Mouse (Mus musculus): ENCODE measurements around the gene Celf2. TPM values are rescaled to one million over a fixed set of nuclear protein-coding genes. Genes with fewer than 3 reads are reported as not detected.

Celf2 gene
- total RNA-seq, 2 experiments from 2014 or later, result 518 to 531 TPM

- DNase-seq (ENCODE audit: low spot score in 2 of 2), result no peak
Observed at GRCm38 (mm10) chr2:6786494-6787144, 722.7 kb downstream of the Celf2 start.

- no peak for DNase-seq (ENCODE audit: low spot score in 2 of 2)
Observed at GRCm38 (mm10) chr2:6770214-6770613, 739.1 kb downstream of the Celf2 start.

GRCm38 (mm10) chr2:6762381-6762780 lies 747.0 kb downstream of the Celf2 start:
- no peak for DNase-seq (ENCODE audit: low spot score in 2 of 2)

GRCm38 (mm10) chr2:6743173-6743572 lies 766.2 kb downstream of the Celf2 start:
- DNase-seq (ENCODE audit: low spot score in 2 of 2), result no peak

- no peak for DNase-seq (ENCODE audit: low spot score in 2 of 2)
Observed at GRCm38 (mm10) chr2:6739998-6740668, 769.2 kb downstream of the Celf2 start.

- no peak for DNase-seq (ENCODE audit: low spot score in 2 of 2)
Observed at GRCm38 (mm10) chr2:6732026-6732425, 777.3 kb downstream of the Celf2 start.

- no peak for DNase-seq (ENCODE audit: low spot score in 2 of 2)
Observed at GRCm38 (mm10) chr2:6730860-6731259, 778.5 kb downstream of the Celf2 start.

GRCm38 (mm10) chr2:6729984-6730383 lies 779.4 kb downstream of the Celf2 start:
- no peak for DNase-seq (ENCODE audit: low spot score in 2 of 2)

GRCm38 (mm10) chr2:6728840-6729252 lies 780.5 kb downstream of the Celf2 start:
- no peak for DNase-seq (ENCODE audit: low spot score in 2 of 2)

- no peak for DNase-seq (ENCODE audit: low spot score in 2 of 2)
Observed at GRCm38 (mm10) chr2:6727366-6727765, 782.0 kb downstream of the Celf2 start.

GRCm38 (mm10) chr2:6726071-6726470 lies 783.3 kb downstream of the Celf2 start:
- DNase-seq (ENCODE audit: low spot score in 2 of 2), result no peak

GRCm38 (mm10) chr2:6723602-6724001 lies 785.8 kb downstream of the Celf2 start:
- no peak for DNase-seq (ENCODE audit: low spot score in 2 of 2)

- DNase-seq (ENCODE audit: low spot score in 2 of 2), result peak in 1 of 2 experiments; percentile 41
Observed at GRCm38 (mm10) chr2:6721460-6722401, 787.6 kb downstream of the Celf2 start.

- DNase-seq (ENCODE audit: low spot score in 2 of 2), result peak in 1 of 2 experiments; percentile 33
Observed at GRCm38 (mm10) chr2:6720753-6721459, 788.5 kb downstream of the Celf2 start.

- no peak for DNase-seq (ENCODE audit: low spot score in 2 of 2)
Observed at GRCm38 (mm10) chr2:6718864-6719263, 790.5 kb downstream of the Celf2 start.

- DNase-seq (ENCODE audit: low spot score in 2 of 2), result no peak
Observed at GRCm38 (mm10) chr2:6717953-6718352, 791.4 kb downstream of the Celf2 start.

GRCm38 (mm10) chr2:6715562-6715961 lies 793.8 kb downstream of the Celf2 start:
- no peak for DNase-seq (ENCODE audit: low spot score in 2 of 2)

GRCm38 (mm10) chr2:6713529-6713928 lies 795.8 kb downstream of the Celf2 start:
- no peak for DNase-seq (ENCODE audit: low spot score in 2 of 2)

GRCm38 (mm10) chr2:6710687-6711430 lies 798.5 kb downstream of the Celf2 start:
- no peak for DNase-seq (ENCODE audit: low spot score in 2 of 2)

GRCm38 (mm10) chr2:6707959-6708519 lies 801.3 kb downstream of the Celf2 start:
- DNase-seq (ENCODE audit: low spot score in 2 of 2), result no peak
